Mouse (Mus musculus) ovary, adult 18-20 months (tissue): ENCODE measurements at regions not wholly inside any gene's neighbourhood (a gene's known extent, or its start where the extent isn't known, plus 50 kb on each side); places are given as distances from the start of the nearest gene placed in this dataset.

Source experiments
- DNase-seq: peaks from one replicate; pipeline ENCODE4 v3.0.0; 2022; ENCODE audit warnings: low spot score, mixed read lengths

DNA sequence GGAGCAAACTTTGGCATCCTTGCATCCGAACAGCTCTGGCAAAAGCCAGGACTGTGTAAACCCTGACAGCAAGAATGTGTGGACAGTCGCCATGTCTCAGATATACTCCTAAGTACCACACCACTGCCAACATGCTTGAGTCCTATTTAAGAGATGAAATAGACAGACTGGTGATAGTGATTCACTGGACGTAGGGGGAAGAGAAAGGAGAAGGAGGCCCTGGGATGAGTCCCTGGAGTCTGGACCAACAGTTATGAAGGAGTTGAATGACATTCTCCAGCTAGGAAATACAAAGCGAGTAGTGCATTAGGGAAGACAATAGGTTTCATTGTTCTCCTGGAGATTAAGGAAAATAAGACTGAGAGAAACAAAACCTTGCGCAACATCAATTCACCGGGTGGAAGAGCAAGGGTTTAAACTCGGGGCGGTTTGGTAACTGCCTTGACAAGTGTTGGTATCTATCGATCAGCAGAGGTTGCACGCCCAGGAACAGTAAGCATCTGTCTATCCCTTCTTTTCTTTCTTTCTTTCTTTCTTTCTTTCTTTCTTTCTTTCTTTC is 54.3 kb upstream of the Nrbf2 start:
- DNase-seq: no peak

DNA sequence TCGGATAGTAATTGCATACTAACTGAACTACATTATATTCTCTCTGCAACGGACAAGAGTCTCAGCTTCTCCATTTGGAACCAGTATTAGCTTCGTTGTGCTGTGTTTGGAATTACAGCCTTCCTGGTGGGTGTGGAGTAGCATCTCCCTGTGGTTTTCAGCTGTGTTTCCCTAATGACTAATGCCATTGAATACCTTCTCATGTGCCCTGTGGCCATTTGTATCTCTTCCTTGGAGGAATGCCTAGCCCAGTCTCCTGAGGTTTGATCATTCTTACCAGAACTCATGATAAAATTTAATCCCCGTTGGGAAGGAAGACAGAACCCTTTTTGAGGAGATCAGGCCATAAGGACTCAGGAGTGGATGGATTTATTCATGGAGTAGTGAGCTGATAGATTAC is 59.6 kb upstream of the Nrbf2 start:
- no peak for DNase-seq

DNA sequence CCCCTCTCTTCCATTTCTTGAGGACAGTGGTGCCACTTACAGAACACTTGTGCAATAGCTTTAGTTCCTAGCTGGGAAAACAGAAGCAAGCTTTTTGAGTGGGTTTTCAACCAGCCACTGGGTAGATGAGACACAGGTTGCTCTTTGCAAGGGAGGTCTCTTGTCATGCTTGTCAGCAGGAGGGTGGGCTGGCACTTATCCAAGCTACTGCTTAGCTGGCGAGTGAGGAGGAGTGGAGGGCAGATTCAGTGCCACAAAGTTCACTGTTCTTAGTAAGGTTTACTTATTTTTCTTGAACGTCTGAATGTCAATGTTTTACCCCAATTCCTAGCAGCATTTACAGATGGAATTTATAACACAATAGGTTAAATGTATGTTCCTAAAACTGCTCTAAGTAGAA is 65.9 kb upstream of the Nrbf2 start:
- no peak for DNase-seq

DNA sequence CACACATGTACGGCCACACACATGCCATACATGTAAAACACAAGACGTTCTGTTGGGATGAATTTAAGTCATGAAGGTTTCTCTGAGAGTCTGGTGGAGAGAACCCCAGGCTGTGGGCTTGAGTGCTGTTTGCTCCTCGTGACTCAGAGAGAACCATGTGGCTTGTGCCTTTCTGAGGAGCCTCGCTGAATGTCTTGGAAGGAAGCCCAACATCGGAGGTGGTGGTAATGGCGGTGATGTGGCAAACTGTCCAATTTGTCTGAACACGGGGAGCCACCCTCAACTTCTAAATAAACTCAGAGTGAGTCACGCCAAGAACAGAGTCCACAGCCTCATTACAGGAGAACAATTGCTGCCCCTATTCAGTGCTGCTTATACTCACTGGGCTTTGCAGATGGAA is 75.7 kb upstream of the Nrbf2 start:
- DNase-seq: no peak

DNA sequence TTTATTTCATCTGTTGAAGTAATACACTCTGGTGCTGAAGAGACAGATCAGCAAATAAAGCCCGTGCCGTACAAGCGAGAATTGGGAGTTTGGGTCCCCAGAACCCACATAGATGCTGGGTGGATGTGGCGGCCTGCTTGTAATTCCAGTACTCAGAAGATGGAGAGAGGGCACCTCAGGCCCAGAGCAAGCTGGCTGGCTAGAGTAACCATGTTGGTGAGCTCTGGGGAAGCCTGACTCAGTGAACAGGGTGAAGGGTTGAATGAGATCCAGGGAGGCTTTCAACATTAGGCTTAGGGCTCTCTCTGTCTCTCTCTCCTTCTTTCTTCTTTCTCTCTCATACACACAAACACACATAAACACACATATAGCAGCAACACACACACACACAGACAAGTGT is 76.2 kb upstream of the Nrbf2 start:
- DNase-seq: no peak

DNA sequence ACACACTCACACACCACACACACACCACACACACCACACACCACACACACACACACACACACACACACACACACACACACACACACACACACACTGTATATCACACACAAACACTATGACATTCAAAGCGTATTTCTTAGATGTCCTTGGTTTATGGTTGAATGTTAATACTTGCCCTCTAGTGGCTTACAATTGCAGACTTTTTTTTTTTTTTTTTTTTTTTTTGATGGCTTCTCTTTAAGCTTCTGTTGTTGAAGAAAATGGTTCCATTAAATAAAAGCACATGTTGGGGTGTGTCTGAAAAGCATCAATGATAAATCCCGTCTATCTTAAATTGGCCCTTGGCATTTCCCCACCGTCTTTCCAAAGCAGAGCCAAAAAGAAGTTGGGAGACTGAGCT is 79.5 kb upstream of the Nrbf2 start:
- no peak for DNase-seq

DNA sequence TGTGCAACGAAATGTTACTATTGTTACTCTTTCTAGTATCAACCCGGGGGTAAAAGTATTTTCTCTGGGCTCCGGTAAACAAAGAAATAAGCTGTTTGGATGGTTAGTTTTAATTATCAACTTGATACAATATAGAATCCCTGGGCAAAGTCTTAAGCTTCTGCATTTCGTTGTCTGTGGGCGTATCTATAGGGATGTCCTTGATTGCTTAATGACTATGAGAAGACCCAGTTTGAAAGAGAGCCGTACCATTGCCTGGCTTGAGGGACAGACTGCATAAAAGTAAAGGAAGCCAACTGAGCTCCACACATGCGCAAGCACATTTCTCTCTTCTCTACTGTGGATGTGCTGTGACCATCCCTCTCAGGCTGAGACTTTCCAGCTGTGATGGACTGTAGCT is 80.1 kb upstream of the Nrbf2 start:
- no peak for DNase-seq

DNA sequence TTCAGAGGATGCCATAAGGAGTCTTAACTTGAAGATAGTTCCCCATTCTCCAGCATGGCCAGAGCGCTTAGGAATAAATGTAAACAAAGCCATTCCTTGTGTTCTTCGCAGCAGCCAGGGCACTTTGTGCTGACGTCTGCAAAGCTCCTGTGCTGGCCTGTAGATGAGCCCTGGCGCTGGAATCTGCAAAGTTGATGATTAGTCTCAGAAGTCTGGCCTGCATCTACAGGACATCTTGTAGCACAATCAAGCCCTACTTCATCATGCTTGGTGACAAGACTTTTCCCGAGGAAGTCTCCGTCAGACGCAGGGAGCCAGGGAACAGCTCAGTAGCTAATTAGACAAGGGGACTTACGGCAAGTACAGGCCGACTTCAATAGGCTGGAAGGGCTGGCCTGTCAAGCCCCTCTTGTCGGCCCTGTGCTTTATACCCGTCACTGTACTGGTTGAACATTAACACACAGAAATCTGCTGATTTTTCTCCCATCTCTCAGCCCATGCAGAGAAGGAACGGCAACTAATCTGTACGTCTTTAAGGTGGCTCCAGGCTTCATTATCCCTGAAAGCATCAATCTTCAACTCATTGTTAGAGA is 87.6 kb upstream of the Nrbf2 start:
- no peak for DNase-seq

DNA sequence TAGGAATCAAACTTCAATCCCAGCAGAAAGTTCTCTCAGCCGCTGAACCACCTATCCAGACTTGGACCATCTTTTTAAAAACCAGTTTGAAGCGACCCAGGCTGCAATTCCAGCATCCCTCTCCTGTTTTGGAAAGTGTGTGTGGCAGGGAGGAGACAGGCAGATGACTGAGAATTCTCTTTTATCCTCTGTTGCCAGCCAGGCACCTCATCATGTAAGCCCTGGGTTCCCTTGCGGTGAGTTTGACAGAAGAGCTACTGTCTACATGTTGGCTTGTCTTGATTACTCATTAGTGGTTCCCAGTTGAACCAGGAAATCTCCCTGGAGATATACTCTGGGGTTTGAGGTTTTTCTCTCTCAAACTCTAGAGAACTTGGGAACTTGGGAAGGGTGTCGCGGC is 91.5 kb upstream of the Nrbf2 start:
- no peak for DNase-seq

DNA sequence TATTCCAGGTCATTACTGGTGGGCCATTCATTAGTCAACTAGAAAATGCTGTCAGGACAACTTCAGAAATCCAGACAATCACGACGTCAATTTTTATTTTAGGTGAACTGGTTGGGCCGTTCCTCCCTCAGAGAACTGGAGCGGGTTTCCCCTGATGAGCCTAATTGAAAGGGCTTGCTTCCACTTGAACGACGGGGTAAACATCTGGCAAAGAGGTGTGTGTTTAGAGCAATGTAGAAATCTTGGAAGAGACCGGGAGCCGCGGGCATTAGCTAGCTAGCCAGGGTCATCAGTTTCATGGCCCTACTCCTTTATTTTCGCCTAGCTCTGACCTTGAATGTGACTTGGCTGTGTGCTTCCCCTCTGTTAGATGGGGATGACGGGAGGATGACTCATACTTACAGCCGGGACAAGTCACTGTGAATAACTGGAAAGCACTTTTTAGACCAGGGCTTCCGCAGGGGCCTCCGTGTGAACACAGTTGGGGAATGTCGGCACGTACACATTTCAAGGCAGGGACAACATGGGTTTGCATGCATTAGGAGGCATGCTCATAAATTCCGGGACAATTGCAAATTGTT is 92.6 kb upstream of the Nrbf2 start:
- DNase-seq: peak; percentile 54

DNA sequence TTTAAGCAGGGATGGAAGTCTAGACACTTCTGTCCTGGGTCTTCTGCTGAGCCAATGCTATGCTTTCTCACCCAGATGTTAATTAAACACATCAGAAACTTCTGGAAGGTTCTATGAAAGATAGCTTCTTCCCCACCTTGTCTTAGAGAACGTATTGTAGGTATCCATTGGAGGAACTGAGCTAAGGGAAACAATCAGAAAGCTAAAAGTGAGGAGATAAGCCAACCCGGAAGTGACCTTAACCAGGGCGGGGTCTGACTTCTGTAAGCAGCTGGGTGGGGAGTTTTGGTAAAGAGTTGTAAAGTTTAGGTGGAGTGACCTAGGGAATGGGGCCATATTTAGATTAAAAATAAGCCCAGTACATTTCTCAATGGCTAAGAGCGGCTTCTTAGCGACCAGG is 95.1 kb upstream of the Nrbf2 start:
- DNase-seq: no peak

DNA sequence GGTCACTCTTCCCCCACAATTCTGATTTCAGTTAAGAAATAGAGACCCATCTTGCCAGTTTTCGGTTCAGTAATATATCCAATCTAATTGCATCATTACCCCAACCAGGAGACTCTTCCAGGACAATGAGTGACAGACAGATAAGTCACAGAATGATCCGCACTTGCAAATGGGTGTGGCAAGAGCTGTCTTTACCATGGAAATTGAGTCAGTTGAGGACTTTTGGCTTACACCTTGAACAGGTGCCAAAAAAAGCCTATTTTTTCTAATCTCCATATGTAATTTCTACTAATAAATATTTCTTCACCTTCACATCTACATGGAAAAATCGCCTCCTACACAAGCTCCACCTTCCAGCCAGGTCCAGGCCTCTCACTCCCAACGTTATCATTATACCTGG is 98.2 kb upstream of the Nrbf2 start:
- DNase-seq: no peak

DNA sequence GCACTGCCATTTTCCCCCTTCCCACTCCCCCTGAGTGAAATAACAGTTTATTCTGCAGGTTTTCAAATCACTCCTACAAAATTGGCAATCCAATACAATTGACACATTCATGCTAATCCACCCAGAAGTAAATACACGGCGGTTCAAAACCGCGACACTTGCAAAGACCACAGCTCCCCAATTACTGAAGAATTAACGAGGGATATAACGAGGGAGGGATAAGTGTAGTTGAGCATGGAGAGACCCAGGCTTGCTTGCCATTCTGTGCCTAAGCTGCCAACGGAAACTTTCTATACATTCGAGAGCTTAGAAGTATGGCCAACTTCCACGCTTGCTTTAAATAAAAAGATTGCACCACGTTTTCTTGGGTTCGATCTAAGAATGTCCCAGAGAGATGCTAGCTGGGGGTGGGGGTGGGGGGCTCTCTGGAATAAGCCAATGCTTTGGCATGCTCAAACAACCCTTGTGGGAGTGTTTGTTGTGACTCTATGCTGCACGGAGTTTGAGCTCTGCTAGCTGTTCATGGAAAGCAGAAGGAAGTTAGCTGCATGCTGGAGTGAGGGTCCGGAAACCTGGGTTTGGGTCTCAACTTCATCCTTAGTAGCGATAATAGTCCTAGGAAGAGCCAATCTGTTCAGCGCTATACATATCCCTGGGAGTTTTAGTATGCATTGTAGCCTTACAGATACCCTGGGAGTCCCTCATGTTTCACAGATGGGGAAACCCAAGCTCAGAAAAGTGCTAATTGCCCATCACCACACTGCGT is 98.9 kb upstream of the Nrbf2 start:
- no peak for DNase-seq

DNA sequence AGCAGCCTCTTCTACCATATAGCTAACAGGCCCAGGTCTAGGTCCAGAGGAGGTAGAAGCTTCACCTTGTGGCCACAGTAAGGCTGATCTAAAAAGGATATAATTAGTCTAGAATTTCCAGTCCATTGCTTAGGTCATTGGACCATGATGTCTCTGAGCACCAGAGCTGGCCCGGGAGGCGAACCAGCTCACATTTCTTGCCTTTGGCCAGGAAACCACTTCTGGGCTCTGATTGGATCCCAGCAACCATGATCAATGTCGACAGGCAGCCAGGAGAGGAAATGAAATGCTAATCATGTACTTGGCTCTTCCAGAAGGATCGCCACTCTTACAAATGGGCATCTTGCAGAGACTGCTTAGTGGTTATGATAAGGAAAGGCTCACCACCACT is 99.5 kb upstream of the Nrbf2 start:
- no peak for DNase-seq

DNA sequence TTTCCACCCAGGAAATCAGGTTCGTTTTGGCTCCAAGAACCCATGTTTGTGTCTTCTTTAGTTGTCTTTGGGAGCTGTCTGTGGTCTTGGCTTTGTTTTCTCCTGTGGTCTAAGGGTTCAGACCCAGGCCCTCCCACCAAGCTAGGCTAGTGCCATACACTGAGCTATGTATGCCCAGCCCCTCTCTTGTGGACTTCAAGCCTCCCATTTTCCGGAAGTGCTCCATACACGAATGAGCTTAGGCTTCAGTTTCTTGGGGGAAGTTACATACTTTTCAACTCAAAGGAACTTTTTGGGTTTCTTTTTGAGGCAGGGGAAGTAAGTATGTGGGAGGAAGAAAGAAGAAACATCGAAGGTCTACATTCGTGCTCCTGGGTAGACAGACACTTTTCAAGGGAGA is 100.9 kb upstream of the Nrbf2 start:
- no peak for DNase-seq

DNA sequence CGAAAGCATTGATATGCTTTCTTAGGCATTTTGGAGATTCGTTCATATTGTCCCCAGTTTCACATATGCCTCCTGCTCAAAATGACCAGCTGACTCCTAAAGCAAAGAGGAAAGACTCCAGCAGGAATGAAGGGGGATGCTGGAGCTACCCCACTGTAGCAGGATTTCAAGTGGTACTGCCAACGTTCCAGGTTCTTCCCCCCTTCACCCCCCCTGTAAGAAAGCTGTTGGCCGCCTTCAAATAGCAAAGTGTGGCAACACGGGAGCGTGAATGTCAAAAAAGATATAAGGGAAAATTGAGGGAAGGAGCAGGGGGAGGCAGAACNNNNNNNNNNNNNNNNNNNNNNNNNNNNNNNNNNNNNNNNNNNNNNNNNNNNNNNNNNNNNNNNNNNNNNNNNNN is 103.7 kb upstream of the Nrbf2 start:
- no peak for DNase-seq

DNA sequence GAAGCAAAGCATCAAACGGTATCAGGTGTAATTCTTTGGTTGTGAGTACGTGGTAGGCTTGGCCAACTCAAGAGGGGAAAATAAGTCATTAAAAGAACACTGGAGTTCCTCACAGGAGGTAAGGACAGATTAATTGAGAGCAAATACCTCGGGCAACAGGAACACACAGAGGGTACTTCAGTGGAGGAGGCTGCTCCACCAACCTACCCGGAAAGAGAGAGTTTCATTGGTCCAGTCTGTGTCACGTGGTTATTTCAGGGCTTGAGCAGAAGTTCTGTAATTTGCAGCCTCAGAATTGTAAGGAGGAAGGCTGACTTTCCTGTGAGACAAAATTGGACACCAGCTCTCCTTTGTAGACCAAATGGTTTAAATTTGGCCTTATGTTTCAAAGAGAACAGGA is 115.3 kb upstream of the Nrbf2 start:
- no peak for DNase-seq

DNA sequence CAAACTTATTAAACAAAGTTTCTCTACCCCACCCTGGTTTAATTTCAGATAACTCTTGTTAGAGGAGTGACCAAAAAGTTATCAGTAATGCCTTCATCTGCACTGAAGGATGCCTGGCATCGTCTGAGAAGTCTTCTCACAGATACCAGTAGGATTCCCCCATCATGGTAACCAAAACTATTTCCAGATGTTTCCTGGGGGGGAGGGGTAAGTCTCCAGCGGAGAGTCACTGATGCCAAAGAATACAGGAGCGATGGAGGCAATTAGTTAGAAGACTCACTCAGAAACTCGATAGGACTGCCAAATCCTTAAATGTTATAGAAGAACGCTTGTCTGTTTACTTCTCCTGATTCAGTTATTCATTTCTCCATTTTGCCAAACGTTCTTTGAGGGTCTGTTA is 116.3 kb upstream of the Nrbf2 start:
- DNase-seq: no peak

DNA sequence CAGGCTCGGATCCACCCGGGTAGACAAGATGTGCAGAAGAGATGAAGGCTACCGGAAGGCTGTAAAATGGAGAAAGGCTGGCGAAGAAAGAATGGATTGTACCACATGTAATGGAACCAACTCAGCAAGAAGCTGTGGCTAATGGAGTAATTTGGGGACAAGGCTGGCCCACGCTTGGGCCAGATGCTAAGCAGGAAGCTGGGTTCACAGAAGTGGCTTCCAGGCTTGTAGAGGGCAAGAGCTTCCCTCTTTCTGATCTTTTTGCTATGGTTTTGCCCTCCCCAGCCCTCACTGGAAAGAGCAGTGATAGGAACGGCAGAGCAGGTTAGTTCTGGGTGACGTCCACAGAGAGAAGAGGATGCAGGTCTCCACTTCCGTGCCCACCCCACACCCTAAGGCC is 117.7 kb upstream of the Egr2 start:
- DNase-seq: no peak

DNA sequence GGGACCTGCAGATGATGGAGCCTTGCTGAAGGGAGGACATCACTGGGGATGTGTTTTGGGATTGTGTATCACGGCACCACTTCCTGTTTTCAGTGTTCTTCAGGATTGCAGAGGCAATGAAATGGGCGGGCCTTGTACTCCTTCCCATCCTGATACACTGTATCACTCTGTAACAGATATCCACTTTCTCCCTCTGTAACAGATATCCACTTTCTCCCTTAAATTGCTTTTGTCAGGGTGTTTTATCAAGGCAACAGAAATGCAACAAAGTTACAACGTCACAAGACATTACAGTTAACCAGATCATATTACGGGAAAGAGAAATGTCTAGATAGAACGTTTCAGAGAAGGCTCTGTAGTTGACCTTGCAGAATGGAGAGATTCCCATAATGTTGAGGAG is 114.5 kb upstream of the Egr2 start:
- DNase-seq: no peak

DNA sequence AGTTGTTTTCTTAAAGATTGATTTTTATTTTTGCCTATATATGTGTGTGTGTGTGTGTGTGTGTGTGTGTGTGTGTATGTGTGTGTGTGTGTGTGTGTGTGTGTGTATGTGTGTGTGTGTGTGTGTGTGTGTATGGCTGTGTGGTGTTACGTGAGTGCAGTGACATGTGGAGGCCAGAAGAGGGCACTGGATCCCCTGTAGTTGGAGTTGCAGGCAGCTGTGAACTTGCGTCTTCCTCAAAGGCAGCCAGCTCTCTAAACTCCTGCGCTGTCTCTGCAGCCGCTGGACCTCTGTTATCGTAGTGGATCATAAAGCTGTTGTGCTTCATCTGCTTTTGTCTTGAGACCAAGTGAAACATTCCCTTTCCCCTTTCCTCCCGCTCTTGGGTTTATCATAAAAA is 109.9 kb upstream of the Egr2 start:
- no peak for DNase-seq

DNA sequence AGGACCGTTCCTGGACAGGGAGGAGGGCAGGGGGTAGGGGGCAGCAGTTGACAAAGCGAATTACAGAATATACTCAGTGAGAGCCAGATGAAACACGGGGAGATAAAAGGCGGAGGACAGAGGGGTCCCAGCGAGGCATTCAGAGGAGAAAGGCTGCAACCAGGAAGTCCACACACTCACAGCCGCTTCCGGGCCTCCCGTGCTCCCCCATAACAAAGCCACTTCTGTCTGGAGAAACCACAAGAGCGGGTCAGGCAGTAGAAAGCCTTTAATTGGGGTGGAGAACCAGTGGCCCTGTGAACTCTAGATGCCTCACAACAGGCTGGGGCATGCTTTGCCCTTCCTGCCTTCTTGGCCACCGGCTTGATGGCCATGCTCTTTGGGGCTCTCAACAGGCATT is 108.1 kb upstream of the Egr2 start:
- DNase-seq: no peak

DNA sequence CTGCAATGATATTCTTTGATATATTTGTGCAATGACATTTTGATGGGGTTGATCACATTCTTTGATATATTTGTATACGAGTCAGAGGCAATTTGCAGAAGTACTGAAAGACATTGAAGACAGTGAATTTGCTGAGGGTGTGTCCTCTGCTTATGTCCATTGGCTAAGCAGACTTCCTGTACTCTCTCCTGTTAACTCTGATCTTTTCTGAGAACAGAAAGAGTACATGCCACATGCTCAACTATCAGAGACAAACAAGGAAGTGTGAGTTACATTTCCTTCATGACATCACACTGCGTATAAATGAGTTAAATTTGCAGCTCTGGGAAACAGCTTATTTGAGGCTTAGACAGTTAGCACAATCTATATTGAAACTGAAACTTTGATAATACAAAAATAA is 104.5 kb upstream of the Egr2 start:
- no peak for DNase-seq
